Mouse (Mus musculus): ENCODE results near the gene Slc24a5.
"Not testable (repeated sequence)": the region's sequence is repeated elsewhere in the genome, so short reads cannot be mapped to it uniquely, and the experiment has no call there.

Slc24a5 gene

GRCm38 (mm10) chr2:125067894-125068293, at the start of gene Slc24a5:
Gene Slc24a5, plus strand, starts transcription at chr2:125068124.
- DNase-seq (ENCODE audit: low spot score in 2 of 2) = no peak

GRCm38 (mm10) chr2:125024386-125024785, 43.5 kb upstream of the Slc24a5 start:
- DNase-seq (ENCODE audit: low spot score in 2 of 2) = no peak

GRCm38 (mm10) chr2:125026358-125027000, 41.4 kb upstream of the Slc24a5 start:
- DNase-seq (ENCODE audit: low spot score in 2 of 2) = no peak

- no peak for DNase-seq (ENCODE audit: low spot score in 2 of 2)
Observed at GRCm38 (mm10) chr2:125030591-125030990, 37.3 kb upstream of the Slc24a5 start.

- DNase-seq (ENCODE audit: low spot score in 2 of 2) = no peak
Observed at GRCm38 (mm10) chr2:125031111-125031510, 36.8 kb upstream of the Slc24a5 start.

- peak in 1 of 2 experiments; percentile 12 for DNase-seq (ENCODE audit: low spot score in 2 of 2)
Observed at GRCm38 (mm10) chr2:125031562-125032257, 36.2 kb upstream of the Slc24a5 start.

- DNase-seq (ENCODE audit: low spot score in 2 of 2) = peak in 1 of 2 experiments; percentile 19
Observed at GRCm38 (mm10) chr2:125032258-125032973, 35.5 kb upstream of the Slc24a5 start.

GRCm38 (mm10) chr2:125033042-125033743, 34.7 kb upstream of the Slc24a5 start:
- DNase-seq (ENCODE audit: low spot score in 2 of 2) = no peak

GRCm38 (mm10) chr2:125055316-125055903, 12.5 kb upstream of the Slc24a5 start:
- no peak for DNase-seq (ENCODE audit: low spot score in 2 of 2)

- DNase-seq (ENCODE audit: low spot score in 2 of 2) = no peak
Observed at GRCm38 (mm10) chr2:125057250-125057815, 10.6 kb upstream of the Slc24a5 start.

- DNase-seq (ENCODE audit: low spot score in 2 of 2) = no peak
Observed at GRCm38 (mm10) chr2:125061451-125061850, 6.5 kb upstream of the Slc24a5 start.

- no peak for DNase-seq (ENCODE audit: low spot score in 2 of 2)
Observed at GRCm38 (mm10) chr2:125062944-125063343, 5.0 kb upstream of the Slc24a5 start.

- DNase-seq (ENCODE audit: low spot score in 2 of 2) = no peak
Observed at GRCm38 (mm10) chr2:125067373-125067772, 551 bp upstream of the Slc24a5 start.

GRCm38 (mm10) chr2:125068696-125069095, 772 bp downstream of the Slc24a5 start:
- no peak for DNase-seq (ENCODE audit: low spot score in 2 of 2)

- no peak for DNase-seq (ENCODE audit: low spot score in 2 of 2)
Observed at GRCm38 (mm10) chr2:125073056-125073780, 5.3 kb downstream of the Slc24a5 start.

- no peak for DNase-seq (ENCODE audit: low spot score in 2 of 2)
Observed at GRCm38 (mm10) chr2:125083879-125084278, 16.0 kb downstream of the Slc24a5 start.

- DNase-seq (ENCODE audit: low spot score in 2 of 2) = no peak
Observed at GRCm38 (mm10) chr2:125088757-125089156, 20.8 kb downstream of the Slc24a5 start.

GRCm38 (mm10) chr2:125092123-125092522, 24.2 kb downstream of the Slc24a5 start:
- not testable (repeated sequence) for DNase-seq (ENCODE audit: low spot score in 2 of 2)

GRCm38 (mm10) chr2:125104491-125104890, 36.6 kb downstream of the Slc24a5 start:
- not testable (repeated sequence) for DNase-seq (ENCODE audit: low spot score in 2 of 2)

- not testable (repeated sequence) for DNase-seq (ENCODE audit: low spot score in 2 of 2)
Observed at GRCm38 (mm10) chr2:125106536-125106935, 38.6 kb downstream of the Slc24a5 start.

All from right cerebral cortex, postnatal 36 days (tissue).